Mouse (Mus musculus) embryonic facial prominence, embryonic 12.5 days (tissue): Measurements from ENCODE around the gene Orai1. TPM values are rescaled to one million over a fixed set of nuclear protein-coding genes. Genes with fewer than 3 reads are reported as not detected.

ENCODE experiments used
- ATAC-seq: fragments of 200-750 bp; cut with Nextera tagmentation; 2 replicates; pipeline ENCODE4 v1.8.0; 2017; ENCODE audit not compliant: insufficient number of reproducible peaks, insufficient read depth, low FRiP score, low TSS enrichment
- H3K27ac ChIP-seq: fragments of 300-500 bp; sonication (generic); 2 replicates; pipeline ENCODE4 v1.5.1; 2016; ENCODE audit warnings: mild to moderate bottlenecking
- H3K27me3 ChIP-seq: fragments of 300-500 bp; sonication (generic); 2 replicates; pipeline ENCODE4 v1.6.1; 2016; ENCODE audit warnings: mild to moderate bottlenecking, moderate library complexity
- H3K36me3 ChIP-seq: fragments of 300-500 bp; sonication (generic); 2 replicates; pipeline ENCODE4 v1.6.1; 2016; ENCODE audit warnings: mild to moderate bottlenecking
- H3K4me1 ChIP-seq: fragments of 300-500 bp; sonication (generic); 2 replicates; pipeline ENCODE4 v1.6.1; 2016
- H3K4me2 ChIP-seq: fragments of 300-500 bp; sonication (generic); replicated peaks from 2 replicates; pipeline ENCODE4 v1.6.1; 2016; ENCODE audit warnings: mild to moderate bottlenecking, moderate library complexity
- H3K4me3 ChIP-seq: fragments of 300-500 bp; sonication (generic); 2 replicates; pipeline ENCODE4 v1.5.1; 2016; ENCODE audit warnings: mild to moderate bottlenecking
- H3K9ac ChIP-seq: fragments of 300-500 bp; sonication (generic); 2 replicates; pipeline ENCODE4 v1.6.1; 2016; ENCODE audit warnings: mild to moderate bottlenecking, moderate library complexity
- H3K9me3 ChIP-seq: fragments of 300-500 bp; sonication (generic); 2 replicates; pipeline ENCODE4 v1.6.1; 2016; ENCODE audit warnings: mild to moderate bottlenecking, moderate library complexity
- WGBS: fragments of 180-500 bp; shearing (Covaris S2); methylation state at CpG from one replicate; pipeline ENCODE4 v1.1.7; 2016; 5-methylcytosine and 5-hydroxymethylcytosine counted together
- polyA plus RNA-seq: library from polyadenylated mRNA; unstranded; fragments of >200 nt; fragmentation: Nextera tagmentation; extraction: Ambion mirVana; gene quantifications from 2 replicates; pipeline ENCODE4 v1.2.1, GENCODE M21; 2016

Gene Orai1
- polyA plus RNA-seq, 1 experiment from 2014 or later: 14.8 TPM

DNA sequence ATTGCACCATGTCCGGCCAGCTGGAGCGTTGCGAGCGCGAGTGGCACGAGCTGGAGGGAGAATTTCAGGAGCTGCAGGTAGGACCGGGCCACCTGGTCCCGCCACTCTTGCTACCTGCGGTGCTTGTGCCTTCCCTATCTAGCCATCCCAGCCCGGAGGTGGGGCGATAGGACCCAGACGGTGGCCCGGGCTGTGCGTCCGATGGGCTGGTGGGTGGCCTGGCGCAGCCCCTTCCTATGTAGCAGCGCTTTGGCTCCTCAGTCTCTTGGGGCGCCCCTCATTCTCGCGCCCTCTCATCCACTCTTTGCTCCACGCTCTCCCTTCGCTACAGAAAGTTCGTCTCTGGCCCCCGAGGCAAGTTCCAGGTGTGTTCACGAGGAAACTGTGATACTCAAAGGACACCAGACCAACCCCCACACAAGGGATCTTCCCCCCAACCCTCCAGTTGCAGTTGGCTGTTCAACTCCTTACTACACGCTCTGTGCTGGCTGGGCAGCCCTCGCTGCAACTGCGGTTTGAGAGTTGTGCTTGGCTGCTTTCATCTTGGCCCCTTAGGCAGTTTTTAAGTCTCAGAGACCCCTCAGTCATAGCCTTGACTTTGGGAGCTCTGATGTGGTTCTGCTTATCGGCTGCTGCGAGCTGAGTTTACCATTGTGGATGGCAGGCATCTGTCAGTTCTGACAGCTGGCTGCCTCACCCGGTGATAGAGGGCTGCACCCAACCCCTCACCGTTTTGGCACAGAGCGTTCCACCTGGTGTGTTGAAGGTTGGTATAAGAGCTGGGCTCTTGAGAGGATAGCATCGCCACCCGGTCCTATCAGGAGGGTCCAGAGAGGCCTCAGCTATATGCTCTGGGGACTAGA is 61.8 kb downstream of the Orai1 start:
- 4% methylated on average over 35 of the region's 35 CpGs for WGBS
- no peaks in the 10 kb centered on the region for H3K9me3 ChIP-seq
- ATAC-seq: peak; percentile 83
- H3K27me3 ChIP-seq: no peaks in the 10 kb centered on the region; the same call in 1 of the 2 replicates
- peak overlapping the region; percentile 54 for H3K27ac ChIP-seq
- peak overlapping the region; percentile 68 for H3K9ac ChIP-seq
- peaks cover 18% of the 10 kb centered on the region for H3K4me1 ChIP-seq
- H3K4me2 ChIP-seq: peak overlapping the region; percentile 95
- peak overlapping the region; percentile 75 for H3K4me3 ChIP-seq
- no peaks in the 10 kb centered on the region for H3K36me3 ChIP-seq

DNA sequence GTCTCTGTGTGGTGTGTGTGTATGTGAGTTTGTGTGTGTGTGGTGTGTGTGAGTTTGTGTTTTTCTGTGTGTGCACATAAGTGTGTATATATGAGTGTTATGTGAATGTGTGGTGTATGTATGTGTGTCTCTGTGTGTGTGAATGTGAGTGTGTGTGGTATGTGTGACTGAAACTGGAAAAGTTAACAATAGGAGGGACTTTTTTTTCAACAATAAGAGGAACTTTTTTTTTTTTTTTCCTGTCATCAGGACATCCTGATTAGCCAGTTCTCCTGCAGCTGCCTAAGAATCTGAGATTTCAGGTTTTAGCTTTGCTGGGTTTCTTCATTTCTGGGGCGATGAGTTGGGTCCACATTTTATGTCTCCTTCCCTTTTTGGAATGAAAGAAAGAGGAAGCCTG is 64.7 kb downstream of the Orai1 start:
- H3K27me3 ChIP-seq: no peaks in the 10 kb centered on the region; the same call in 1 of the 2 replicates
- H3K9ac ChIP-seq: no peak overlapping the region
- H3K9me3 ChIP-seq: no peaks in the 10 kb centered on the region
- H3K27ac ChIP-seq: no peak overlapping the region
- peaks cover 18% of the 10 kb centered on the region for H3K4me1 ChIP-seq
- no peak for ATAC-seq
- no peak overlapping the region for H3K4me2 ChIP-seq
- H3K36me3 ChIP-seq: no peaks in the 10 kb centered on the region
- WGBS: 86% methylated on average over 1 of the region's 1 CpGs
- H3K4me3 ChIP-seq: no peak overlapping the region

DNA sequence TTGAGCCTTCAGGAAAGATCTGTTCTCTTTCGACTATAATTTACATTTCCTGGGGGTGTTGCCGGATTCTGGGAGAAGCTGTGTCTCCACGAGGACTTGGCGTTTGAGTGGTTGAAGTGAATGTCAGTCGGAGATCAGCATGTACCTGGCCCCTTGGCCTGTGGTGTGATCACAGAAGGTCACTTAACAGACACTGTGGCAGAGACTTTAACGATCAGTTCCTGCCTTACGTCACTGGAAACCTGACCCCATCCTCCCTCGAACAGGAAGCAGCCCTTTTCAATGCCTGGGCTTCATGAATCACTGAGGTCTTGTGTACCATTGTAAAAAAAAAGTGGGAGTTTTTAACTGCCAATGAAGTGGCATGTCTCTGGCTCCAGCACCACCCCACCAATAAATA is 65.2 kb downstream of the Orai1 start:
- Histone ChIP-seq H3K27ac (no peak overlapping the region), H3K4me1 (peaks cover 18% of the 10 kb centered on the region), H3K4me3 (no peak overlapping the region), H3K9me3 (no peaks in the 10 kb centered on the region), H3K36me3 (no peaks in the 10 kb centered on the region), H3K9ac (no peak overlapping the region), H3K27me3 (no peaks in the 10 kb centered on the region; the same call in 1 of the 2 replicates), H3K4me2 (no peak overlapping the region)
- no peak for ATAC-seq
- WGBS: 49% methylated on average over 8 of the region's 8 CpGs

Other genes with a start within 250 kb of the Orai1 start
- gene Camkk2, start 235.7 kb upstream of the Orai1 start, polyA plus RNA-seq: 43.1 and 44.6 TPM in 2 replicates
- gene Anapc5, start 193.7 kb upstream of the Orai1 start, polyA plus RNA-seq: 478 and 484 TPM in 2 replicates
- 36.7 and 40.7 TPM in 2 replicates for gene Rnf34, start 165.0 kb upstream of the Orai1 start, polyA plus RNA-seq
- gene Kdm2b, start 25.3 kb upstream of the Orai1 start, polyA plus RNA-seq: 77.9 and 84.4 TPM in 2 replicates
- gene Morn3, start 31.9 kb downstream of the Orai1 start, polyA plus RNA-seq: not detected in 2 replicates
- 14.8 and 16.6 TPM in 2 replicates for gene Tmem120b, start 53.3 kb downstream of the Orai1 start, polyA plus RNA-seq
- gene Rhof, start 117.6 kb downstream of the Orai1 start, polyA plus RNA-seq: 2.9 and 3.4 TPM in 2 replicates
- 11.7 and 12.4 TPM in 2 replicates for gene Setd1b, start 127.1 kb downstream of the Orai1 start, polyA plus RNA-seq
- gene Psmd9, start 154.3 kb downstream of the Orai1 start, polyA plus RNA-seq: 89.0 and 95.5 TPM in 2 replicates
- not detected in 2 replicates for gene Hpd, start 167.7 kb downstream of the Orai1 start, polyA plus RNA-seq
- gene Wdr66, start 237.0 kb downstream of the Orai1 start, polyA plus RNA-seq: 5.6 and 6.4 TPM in 2 replicates